Mouse (Mus musculus) limb, embryonic 15.5 days (tissue): ENCODE results near the gene Adamtsl1. TPM values are rescaled to one million over a fixed set of nuclear protein-coding genes. Genes with fewer than 3 reads are reported as not detected.

ENCODE experiments used
- ATAC-seq: fragments of 200-750 bp; cut with Nextera tagmentation; 2 replicates; pipeline ENCODE4 v1.8.0; 2017; ENCODE audit warnings: low read depth, moderate TSS enrichment; ENCODE audit not compliant: insufficient number of reproducible peaks, low FRiP score, low TSS enrichment
- H3K27ac ChIP-seq: fragments of 300-500 bp; sonication (generic); 2 replicates; pipeline ENCODE4 v1.5.1; 2015; ENCODE audit warnings: moderate library complexity, mild to moderate bottlenecking, inconsistent platforms
- H3K27me3 ChIP-seq: fragments of 300-500 bp; sonication (generic); 2 replicates; pipeline ENCODE4 v1.6.1; 2015; ENCODE audit warnings: inconsistent platforms
- H3K36me3 ChIP-seq: fragments of 300-500 bp; sonication (generic); 2 replicates; pipeline ENCODE4 v1.6.1; 2015; ENCODE audit warnings: inconsistent platforms
- H3K4me1 ChIP-seq: fragments of 300-500 bp; sonication (generic); 2 replicates; pipeline ENCODE4 v1.6.1; 2015; ENCODE audit warnings: inconsistent platforms
- H3K4me2 ChIP-seq: fragments of 300-500 bp; sonication (generic); 2 replicates; pipeline ENCODE4 v1.6.1; 2015; ENCODE audit warnings: mild to moderate bottlenecking, inconsistent platforms
- H3K4me3 ChIP-seq: fragments of 300-500 bp; sonication (generic); 2 replicates; pipeline ENCODE4 v1.5.1; 2015; ENCODE audit warnings: mild to moderate bottlenecking, inconsistent platforms
- H3K9ac ChIP-seq: fragments of 300-500 bp; sonication (generic); 2 replicates; pipeline ENCODE4 v1.6.1; 2015; ENCODE audit warnings: inconsistent platforms
- H3K9me3 ChIP-seq: fragments of 300-500 bp; sonication (generic); 2 replicates; pipeline ENCODE4 v1.6.1; 2016; ENCODE audit warnings: inconsistent platforms
- WGBS: fragments of 180-500 bp; shearing (Covaris S2); methylation state at CpG from one replicate; pipeline ENCODE4 v1.1.7; 2015; 5-methylcytosine and 5-hydroxymethylcytosine counted together
- polyA plus RNA-seq: library from polyadenylated mRNA; unstranded; fragments of >200 nt; fragmentation: Nextera tagmentation; extraction: Ambion mirVana; gene quantifications from 2 replicates; pipeline ENCODE4 v1.2.1, GENCODE M21; 2015

Gene Adamtsl1
- polyA plus RNA-seq, 1 experiment from 2014 or later: 48.4 TPM

GRCm38 (mm10) chr4:85554696-85555095 lies 40.7 kb downstream of the Adamtsl1 start:
- H3K9me3 ChIP-seq: no peaks in the 10 kb centered on the region
- H3K4me1 ChIP-seq: no peaks in the 10 kb centered on the region
- 53% methylated on average over 3 of the region's 3 CpGs for WGBS
- H3K36me3 ChIP-seq: no peaks in the 10 kb centered on the region
- H3K9ac ChIP-seq: no peak overlapping the region
- no peak for ATAC-seq
- no peak overlapping the region for H3K4me2 ChIP-seq
- H3K4me3 ChIP-seq: no peak overlapping the region
- H3K27me3 ChIP-seq: no peaks in the 10 kb centered on the region
- H3K27ac ChIP-seq: no peak overlapping the region

GRCm38 (mm10) chr4:85559753-85560152 lies 45.8 kb downstream of the Adamtsl1 start:
- ATAC-seq: no peak
- Histone ChIP-seq H3K4me3 (no peak overlapping the region), H3K27ac (no peak overlapping the region), H3K4me2 (no peak overlapping the region), H3K4me1 (no peaks in the 10 kb centered on the region), H3K27me3 (no peaks in the 10 kb centered on the region), H3K36me3 (no peaks in the 10 kb centered on the region), H3K9me3 (no peaks in the 10 kb centered on the region), H3K9ac (no peak overlapping the region)
- WGBS: 71% methylated on average over 6 of the region's 6 CpGs

- H3K4me1 ChIP-seq: no peaks in the 10 kb centered on the region
- H3K36me3 ChIP-seq: no peaks in the 10 kb centered on the region
- no peak overlapping the region for H3K9ac ChIP-seq
- ATAC-seq: no peak
- no peak overlapping the region for H3K4me2 ChIP-seq
- WGBS: 47% methylated on average over 2 of the region's 2 CpGs
- H3K4me3 ChIP-seq: no peak overlapping the region
- no peak overlapping the region for H3K27ac ChIP-seq
- no peaks in the 10 kb centered on the region for H3K27me3 ChIP-seq
- no peaks in the 10 kb centered on the region for H3K9me3 ChIP-seq
Observed at GRCm38 (mm10) chr4:85585426-85585825, 71.5 kb downstream of the Adamtsl1 start.

- Histone ChIP-seq H3K4me2 (no peak overlapping the region), H3K9me3 (no peaks in the 10 kb centered on the region), H3K4me3 (no peak overlapping the region), H3K4me1 (no peaks in the 10 kb centered on the region), H3K9ac (no peak overlapping the region), H3K36me3 (no peaks in the 10 kb centered on the region), H3K27ac (no peak overlapping the region), H3K27me3 (no peaks in the 10 kb centered on the region)
- WGBS: 47% methylated on average over 4 of the region's 4 CpGs
- ATAC-seq: no peak
Observed at GRCm38 (mm10) chr4:85588928-85589327, 75.0 kb downstream of the Adamtsl1 start.

- no peak for ATAC-seq
- H3K27me3 ChIP-seq: no peaks in the 10 kb centered on the region
- 62% methylated on average over 7 of the region's 7 CpGs for WGBS
Observed at GRCm38 (mm10) chr4:85591037-85591436, 77.1 kb downstream of the Adamtsl1 start.

GRCm38 (mm10) chr4:85594159-85594558 lies 80.2 kb downstream of the Adamtsl1 start:
- Histone ChIP-seq H3K9me3 (no peaks in the 10 kb centered on the region), H3K4me3 (no peak overlapping the region), H3K36me3 (no peaks in the 10 kb centered on the region), H3K4me1 (no peaks in the 10 kb centered on the region), H3K27ac (no peak overlapping the region), H3K9ac (no peak overlapping the region), H3K27me3 (no peaks in the 10 kb centered on the region), H3K4me2 (no peak overlapping the region)
- ATAC-seq: no peak

More at GRCm38 (mm10) chr4:85591037-85591436, 77.1 kb downstream of the Adamtsl1 start:
- no peak overlapping the region for H3K27ac ChIP-seq
- no peak overlapping the region for H3K4me3 ChIP-seq
- H3K9me3 ChIP-seq: no peaks in the 10 kb centered on the region
- H3K9ac ChIP-seq: no peak overlapping the region
- no peak overlapping the region for H3K4me2 ChIP-seq
- no peaks in the 10 kb centered on the region for H3K36me3 ChIP-seq
- no peaks in the 10 kb centered on the region for H3K4me1 ChIP-seq

GRCm38 (mm10) chr4:85613331-85613730 lies 99.4 kb downstream of the Adamtsl1 start:
- Histone ChIP-seq H3K4me1 (no peaks in the 10 kb centered on the region), H3K36me3 (no peaks in the 10 kb centered on the region), H3K4me2 (no peak overlapping the region), H3K27ac (no peak overlapping the region), H3K27me3 (no peaks in the 10 kb centered on the region), H3K9ac (no peak overlapping the region), H3K4me3 (no peak overlapping the region), H3K9me3 (no peaks in the 10 kb centered on the region)
- no peak for ATAC-seq
- WGBS: 61% methylated on average over 3 of the region's 3 CpGs

- 81% methylated on average over 5 of the region's 5 CpGs for WGBS
- Histone ChIP-seq H3K4me3 (no peak overlapping the region), H3K4me2 (no peak overlapping the region), H3K27ac (no peak overlapping the region), H3K9me3 (no peaks in the 10 kb centered on the region), H3K36me3 (no peaks in the 10 kb centered on the region), H3K4me1 (no peaks in the 10 kb centered on the region), H3K9ac (no peak overlapping the region), H3K27me3 (no peaks in the 10 kb centered on the region)
- ATAC-seq: no peak
Observed at GRCm38 (mm10) chr4:85618746-85619145, 104.8 kb downstream of the Adamtsl1 start.

GRCm38 (mm10) chr4:85619261-85619660 lies 105.3 kb downstream of the Adamtsl1 start:
- WGBS: 73% methylated on average over 3 of the region's 3 CpGs
- no peak for ATAC-seq
- Histone ChIP-seq H3K4me2 (no peak overlapping the region), H3K27ac (no peak overlapping the region), H3K9ac (no peak overlapping the region), H3K9me3 (no peaks in the 10 kb centered on the region), H3K27me3 (no peaks in the 10 kb centered on the region), H3K4me3 (no peak overlapping the region), H3K4me1 (no peaks in the 10 kb centered on the region), H3K36me3 (no peaks in the 10 kb centered on the region)

GRCm38 (mm10) chr4:85629381-85629780 lies 115.4 kb downstream of the Adamtsl1 start:
- Histone ChIP-seq H3K9ac (no peak overlapping the region), H3K27me3 (no peaks in the 10 kb centered on the region), H3K4me2 (no peak overlapping the region), H3K9me3 (no peaks in the 10 kb centered on the region), H3K4me1 (no peaks in the 10 kb centered on the region), H3K4me3 (no peak overlapping the region), H3K36me3 (no peaks in the 10 kb centered on the region), H3K27ac (no peak overlapping the region)
- ATAC-seq: no peak
- WGBS: 71% methylated on average over 7 of the region's 7 CpGs

GRCm38 (mm10) chr4:85669271-85669670 lies 155.3 kb downstream of the Adamtsl1 start:
- H3K9me3 ChIP-seq: no peaks in the 10 kb centered on the region
- H3K27me3 ChIP-seq: no peaks in the 10 kb centered on the region
- no peaks in the 10 kb centered on the region for H3K36me3 ChIP-seq
- ATAC-seq: no peak
- no peak overlapping the region for H3K4me3 ChIP-seq
- 0 out of 2 replicates have a peak, but pooled peaks cover 2% of the 10 kb centered on the region for H3K4me1 ChIP-seq
- whole genome bisulfite sequencing: 63% methylated on average over 5 of the region's 5 CpGs
- no peak overlapping the region for H3K27ac ChIP-seq
- no peak overlapping the region for H3K4me2 ChIP-seq
- no peak overlapping the region for H3K9ac ChIP-seq

GRCm38 (mm10) chr4:85669735-85670134 lies 155.8 kb downstream of the Adamtsl1 start:
- no peaks in the 10 kb centered on the region for H3K9me3 ChIP-seq
- H3K4me2 ChIP-seq: no peak overlapping the region
- H3K4me1 ChIP-seq: 0 out of 2 replicates have a peak, but pooled peaks cover 2% of the 10 kb centered on the region
- no peak overlapping the region for H3K27ac ChIP-seq
- H3K9ac ChIP-seq: no peak overlapping the region
- H3K36me3 ChIP-seq: no peaks in the 10 kb centered on the region
- no peak for ATAC-seq
- H3K4me3 ChIP-seq: no peak overlapping the region
- H3K27me3 ChIP-seq: no peaks in the 10 kb centered on the region
- 68% methylated on average over 1 of the region's 1 CpGs for WGBS

GRCm38 (mm10) chr4:85672290-85672689 lies 158.3 kb downstream of the Adamtsl1 start:
- Histone ChIP-seq H3K4me2 (no peak overlapping the region), H3K36me3 (no peaks in the 10 kb centered on the region), H3K9me3 (no peaks in the 10 kb centered on the region), H3K27me3 (no peaks in the 10 kb centered on the region), H3K27ac (no peak overlapping the region), H3K4me3 (no peak overlapping the region), H3K4me1 (0 out of 2 replicates have a peak, but pooled peaks cover 2% of the 10 kb centered on the region), H3K9ac (no peak overlapping the region)
- ATAC-seq: no peak
- WGBS: 45% methylated on average over 4 of the region's 4 CpGs
